In genomic region chr8:112257922-112258475, GRCm38 (mm10) we compare ENCODE assay signal across 10 mouse cellular contexts.
DNase-seq lines count a peak whose midpoint lies in the region; ATAC-seq and TF ChIP-seq lines count a peak whose summit lies in the region.
"Had no signal": no experiment of that assay in that cellular context is flagged by ENCODE, and none has a peak within 500 bp of the region (broad histone marks: within the 10 kb centered on the region; RNA-seq: fewer than 3 reads in every experiment).

No protein-coding gene starts in this region.

- H3K4me1 ChIP-seq in lung, embryonic 14.5 days (ENCODE audit: insufficient read depth) = no peaks in the 10 kb centered on the region
- peaks cover 12% of the 10 kb centered on the region; the same call in 1 of the 2 replicates for H3K4me1 ChIP-seq in hindbrain, embryonic 12.5 days
- peaks cover 13% of the 10 kb centered on the region for H3K4me1 ChIP-seq in neural tube, embryonic 15.5 days

- H3K9ac ChIP-seq in lung, embryonic 14.5 days = no peak overlapping the region
- no peak overlapping the region for H3K9ac ChIP-seq in hindbrain, embryonic 12.5 days
- H3K9ac ChIP-seq in neural tube, embryonic 15.5 days (replicated peaks) = no peak overlapping the region

- no peaks in the 10 kb centered on the region for H3K9me3 ChIP-seq in lung, embryonic 14.5 days (ENCODE audit: low read depth, low read length)
- no peaks in the 10 kb centered on the region for H3K9me3 ChIP-seq in hindbrain, embryonic 12.5 days (replicated peaks)
- H3K9me3 ChIP-seq in neural tube, embryonic 15.5 days (replicated peaks) = no peaks in the 10 kb centered on the region

- WGBS in lung, embryonic 14.5 days = 42% methylated on average over 13 of the region's 13 CpGs
- 37% methylated on average over 13 of the region's 13 CpGs for WGBS in hindbrain, embryonic 12.5 days
- 45% methylated on average over 13 of the region's 13 CpGs for WGBS in neural tube, embryonic 15.5 days

- no peaks in the 10 kb centered on the region; the same call in 1 of the 2 replicates for H3K27me3 ChIP-seq in lung, embryonic 14.5 days (ENCODE audit: insufficient read depth, low read length)
- no peaks in the 10 kb centered on the region for H3K27me3 ChIP-seq in hindbrain, embryonic 12.5 days
- no peaks in the 10 kb centered on the region for H3K27me3 ChIP-seq in neural tube, embryonic 15.5 days (replicated peaks)

- peak overlapping the region; percentile 13; the same call in 1 of the 2 replicates for H3K4me2 ChIP-seq in lung, embryonic 14.5 days
- peak overlapping the region; percentile 53 for H3K4me2 ChIP-seq in hindbrain, embryonic 12.5 days (replicated peaks)
- H3K4me2 ChIP-seq in neural tube, embryonic 15.5 days = peak overlapping the region; percentile 50

- H3K27ac ChIP-seq in lung, embryonic 14.5 days (ENCODE audit: low read depth) = no peak overlapping the region
- no peak overlapping the region for H3K27ac ChIP-seq in hindbrain, embryonic 12.5 days
- peak overlapping the region; percentile 56 for H3K27ac ChIP-seq in neural tube, embryonic 15.5 days (replicated peaks)

- no peak for ATAC-seq in lung, embryonic 14.5 days (ENCODE audit: insufficient read depth)
- 0 out of 2 replicates have a peak, but pooled peaks have one; percentile 29 for ATAC-seq in hindbrain, embryonic 12.5 days (ENCODE audit: low FRiP score)
- no peak for ATAC-seq in neural tube, embryonic 15.5 days (ENCODE audit: low FRiP score)

- no peak for TF ChIP-seq CTCF in lung, embryonic 14.5 days (IDR thresholded peaks at IDR 0.05; ENCODE audit: low read depth)

- intact Hi-C loops in left cerebral cortex, postnatal 4 days (cut with DNase I) = no loop called here

- no peaks in the 10 kb centered on the region for H3K36me3 ChIP-seq in lung, embryonic 14.5 days (ENCODE audit: insufficient read depth)
- no peaks in the 10 kb centered on the region for H3K36me3 ChIP-seq in hindbrain, embryonic 12.5 days
- H3K36me3 ChIP-seq in neural tube, embryonic 15.5 days = no peaks in the 10 kb centered on the region

- DNase-seq in cerebellum, postnatal 10 days = peak; percentile 24 to 38
- no peak for DNase-seq in cerebellum, postnatal 36 days
- DNase-seq in lung, embryonic 14.5 days = no peak
- DNase-seq in lung, postnatal 25 days (ENCODE audit: low spot score) = no peak
- no peak for DNase-seq in left cerebral cortex, postnatal 4 days
- no peak for DNase-seq in adipocyte (ENCODE audit: low spot score)
- DNase-seq: gastrocnemius, postnatal 36 days; lung, postnatal 4 days had no signal

- no peak overlapping the region for H3K4me3 ChIP-seq in lung, embryonic 14.5 days (ENCODE audit: low read depth, low read length)
- H3K4me3 ChIP-seq in hindbrain, embryonic 12.5 days = peak overlapping the region; percentile 22
- H3K4me3 ChIP-seq in neural tube, embryonic 15.5 days (replicated peaks) = peak overlapping the region; percentile 15; the same call in 1 of the 2 replicates

Comparison
In these comparisons a context has a peak if more than half of its experiments do, and no peak if none do; other contexts are left out.
1. DNase-seq: peak in cerebellum, postnatal 10 days (2 of 2); none in cerebellum, postnatal 36 days (0 of 2), lung, embryonic 14.5 days (single experiment), lung, postnatal 25 days (single experiment), left cerebral cortex, postnatal 4 days (single experiment) and adipocyte (single experiment).
2. Peak in every context shown above with its lines, with median percentiles within 50 percentile points of each other: H3K4me2 ChIP-seq.